Mouse (Mus musculus) stomach, embryonic 14.5 days (tissue): ENCODE measurements around the gene Reep6. TPM values are rescaled to one million over a fixed set of nuclear protein-coding genes. Genes with fewer than 3 reads are reported as not detected.

Source experiments
- ATAC-seq: fragments of 200-750 bp; cut with Nextera tagmentation; 2 replicates; pipeline ENCODE4 v1.8.0; 2017; ENCODE audit warnings: low read depth, moderate TSS enrichment; ENCODE audit not compliant: insufficient number of reproducible peaks, insufficient read depth, low FRiP score
- H3K27ac ChIP-seq: fragments of 300-500 bp; sonication (generic); 2 replicates; pipeline ENCODE4 v1.5.1; 2014; ENCODE audit warnings: mild to moderate bottlenecking, low read length, moderate library complexity, mixed read lengths
- H3K27me3 ChIP-seq: fragments of 300-500 bp; sonication (generic); 2 replicates; pipeline ENCODE4 v1.6.1; 2014; ENCODE audit warnings: low read length, control low read depth, mixed read lengths; ENCODE audit not compliant: control insufficient read depth, insufficient read depth
- H3K36me3 ChIP-seq: fragments of 300-500 bp; sonication (generic); 2 replicates; pipeline ENCODE4 v1.6.1; 2014; ENCODE audit warnings: mild to moderate bottlenecking, control low read depth, low read length, moderate library complexity, mixed read lengths; ENCODE audit not compliant: control insufficient read depth, insufficient read depth
- H3K4me1 ChIP-seq: fragments of 300-500 bp; sonication (generic); 2 replicates; pipeline ENCODE4 v1.6.1; 2014; ENCODE audit warnings: low read length, control low read depth, mixed read lengths; ENCODE audit not compliant: control insufficient read depth, insufficient read depth
- H3K4me2 ChIP-seq: fragments of 300-500 bp; sonication (generic); replicated peaks from 2 replicates; pipeline ENCODE4 v1.6.1; 2014; ENCODE audit warnings: low read depth, low read length, control low read depth
- H3K4me3 ChIP-seq: fragments of 300-500 bp; sonication (generic); 2 replicates; pipeline ENCODE4 v1.5.1; 2014; ENCODE audit warnings: low read depth, low read length, control low read depth
- H3K9ac ChIP-seq: fragments of 300-500 bp; sonication (generic); replicated peaks from 2 replicates; pipeline ENCODE4 v1.6.1; 2014; ENCODE audit warnings: low read depth, mild to moderate bottlenecking, control low read depth, low read length, moderate library complexity, mixed read lengths
- H3K9me3 ChIP-seq: fragments of 300-500 bp; sonication (generic); 2 replicates; pipeline ENCODE4 v1.6.1; 2016; ENCODE audit warnings: low read depth, low read length, control low read depth; ENCODE audit not compliant: control insufficient read depth
- WGBS: fragments of 180-500 bp; shearing (Covaris S2); extraction: QIAGEN DNeasy Blood & Tissue Kit; methylation state at CpG from one replicate; pipeline ENCODE4 v1.1.7; 2014; 5-methylcytosine and 5-hydroxymethylcytosine counted together
- polyA plus RNA-seq: library from polyadenylated mRNA; unstranded; fragments of >200 nt; fragmentation: Nextera tagmentation; extraction: Ambion mirVana; gene quantifications from 2 replicates; pipeline ENCODE4 v1.2.1, GENCODE M21; 2014

Gene Reep6
- polyA plus RNA-seq, 1 experiment from 2014 or later, result 18.0 TPM

DNA sequence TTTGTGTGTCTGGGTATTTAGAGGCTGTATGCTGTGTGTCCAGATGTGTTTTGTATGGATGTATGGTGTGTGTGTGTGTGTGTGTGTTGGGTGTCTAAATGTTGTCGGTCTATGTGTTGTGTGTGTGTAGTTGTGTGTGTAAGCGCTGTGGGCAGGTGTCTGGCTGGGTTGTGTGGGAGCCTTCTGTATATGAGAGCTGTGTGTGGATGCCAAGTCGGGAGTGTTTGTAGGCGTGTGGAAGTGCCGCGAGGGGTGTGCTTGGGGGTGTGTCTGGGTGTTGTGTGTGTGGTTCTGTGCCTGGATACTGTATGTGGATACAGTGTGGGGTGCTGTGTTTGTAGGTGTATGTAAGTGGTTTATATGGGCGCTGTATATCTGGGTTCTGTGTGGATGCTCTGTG lies 27.6 kb downstream of the Reep6 start:
- Histone ChIP-seq H3K27me3 (peaks cover 47% of the 10 kb centered on the region), H3K4me3 (peak overlapping the region; percentile 12; the same call in 1 of the 2 replicates), H3K4me2 (peak overlapping the region; percentile 35), H3K9ac (no peak overlapping the region), H3K27ac (no peak overlapping the region), H3K9me3 (no peaks in the 10 kb centered on the region), H3K4me1 (peaks cover 9% of the 10 kb centered on the region; the same call in 1 of the 2 replicates), H3K36me3 (no peaks in the 10 kb centered on the region)
- 30% methylated on average over 7 of the region's 7 CpGs for WGBS
- 0 out of 2 replicates have a peak, but pooled peaks have one; percentile 3 for ATAC-seq

DNA sequence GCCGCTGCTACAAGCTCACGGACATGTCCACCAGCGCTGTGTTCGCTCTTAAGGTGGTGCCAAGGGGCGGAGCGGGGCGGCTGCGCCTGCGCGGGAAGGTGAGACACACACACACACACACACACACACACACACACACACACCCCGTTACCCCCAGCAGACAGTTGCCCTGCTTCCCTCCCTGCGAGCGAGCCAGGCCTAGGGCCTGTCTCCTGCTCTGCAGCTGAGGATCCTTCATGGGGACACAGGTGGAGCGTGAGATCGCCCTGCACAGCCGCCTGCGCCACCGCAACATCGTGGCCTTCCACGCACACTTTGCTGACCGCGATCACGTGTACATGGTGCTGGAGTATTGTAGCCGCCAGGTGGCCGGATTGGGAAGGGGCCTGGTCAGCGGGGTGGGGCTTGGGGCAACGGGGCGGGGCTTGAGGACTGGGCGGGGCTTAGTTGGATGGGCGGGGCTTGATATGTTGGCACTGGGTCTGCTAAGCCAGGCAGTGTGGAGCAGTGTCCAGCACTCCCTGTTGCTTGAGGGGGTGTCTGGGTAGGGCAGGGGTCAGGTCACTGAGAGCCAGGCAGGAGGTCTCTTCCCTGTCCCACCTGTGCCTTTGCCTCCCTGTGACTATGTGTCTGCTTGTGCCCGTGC lies 28.4 kb downstream of the Reep6 start:
- H3K27me3 ChIP-seq, result peaks cover 40% of the 10 kb centered on the region
- no peaks in the 10 kb centered on the region for H3K9me3 ChIP-seq
- 0 out of 2 replicates have a peak overlapping the region, but pooled peaks have one; percentile 12 for H3K4me3 ChIP-seq
- H3K36me3 ChIP-seq, result no peaks in the 10 kb centered on the region
- H3K27ac ChIP-seq, result no peak overlapping the region
- H3K4me1 ChIP-seq, result peaks cover 9% of the 10 kb centered on the region; the same call in 1 of the 2 replicates
- WGBS, result 6% methylated on average over 31 of the region's 31 CpGs
- ATAC-seq, result peak; percentile 26
- peak overlapping the region; percentile 35 for H3K4me2 ChIP-seq
- no peak overlapping the region for H3K9ac ChIP-seq

DNA sequence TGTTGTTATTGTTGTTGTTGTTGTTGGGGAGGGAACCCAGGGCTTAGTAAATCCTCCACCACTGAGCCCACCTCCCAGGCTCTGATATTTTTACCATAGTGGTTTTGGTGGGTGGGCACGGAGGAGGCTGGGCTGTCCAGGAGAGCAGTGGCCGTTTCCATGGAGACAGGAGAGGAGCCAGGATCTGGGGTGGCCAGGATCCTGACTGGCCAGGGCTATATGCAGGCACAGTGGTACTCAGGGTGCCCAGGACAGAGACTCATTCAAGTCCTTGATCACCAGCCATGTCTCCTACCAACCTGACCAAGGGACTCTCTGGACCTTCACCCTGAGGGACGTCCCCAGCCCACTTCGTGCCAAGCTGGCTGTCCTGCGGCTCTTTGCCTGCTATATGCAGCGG lies 34.0 kb downstream of the Reep6 start:
- H3K36me3 ChIP-seq, result no peaks in the 10 kb centered on the region
- H3K9ac ChIP-seq, result no peak overlapping the region
- no peak for ATAC-seq
- H3K27ac ChIP-seq, result no peak overlapping the region
- no peak overlapping the region for H3K4me3 ChIP-seq
- WGBS, result 32% methylated on average over 6 of the region's 6 CpGs
- no peaks in the 10 kb centered on the region for H3K4me1 ChIP-seq
- H3K27me3 ChIP-seq, result 0 out of 2 replicates have a peak, but pooled peaks cover under 1% of the 10 kb centered on the region
- H3K4me2 ChIP-seq, result no peak overlapping the region
- no peaks in the 10 kb centered on the region for H3K9me3 ChIP-seq

DNA sequence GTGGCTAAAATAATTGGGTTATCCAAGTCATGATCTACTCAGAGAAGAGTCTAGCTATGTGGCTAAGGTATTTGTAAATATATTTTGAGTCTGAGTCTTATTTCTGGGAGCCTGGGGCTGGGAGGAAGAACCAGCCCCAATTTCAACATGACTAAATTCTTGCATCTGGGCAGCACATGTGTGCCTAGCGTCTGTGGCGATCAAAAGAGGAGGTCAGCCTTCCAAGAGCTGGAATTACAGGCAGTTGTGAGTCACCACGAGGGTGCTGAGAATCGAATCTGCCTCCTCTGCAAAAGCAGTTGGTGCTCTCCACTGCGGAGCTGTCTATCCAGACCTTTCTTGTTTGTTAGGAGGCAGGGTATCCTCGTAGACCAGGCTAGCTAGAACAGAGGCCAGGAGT lies 36.0 kb downstream of the Reep6 start:
- no peak overlapping the region for H3K27ac ChIP-seq
- no peaks in the 10 kb centered on the region for H3K36me3 ChIP-seq
- H3K9ac ChIP-seq, result no peak overlapping the region
- no peaks in the 10 kb centered on the region for H3K4me1 ChIP-seq
- no peak for ATAC-seq
- H3K27me3 ChIP-seq, result no peaks in the 10 kb centered on the region
- WGBS, result 62% methylated on average over 6 of the region's 6 CpGs
- H3K9me3 ChIP-seq, result no peaks in the 10 kb centered on the region
- no peak overlapping the region for H3K4me2 ChIP-seq
- H3K4me3 ChIP-seq, result no peak overlapping the region

DNA sequence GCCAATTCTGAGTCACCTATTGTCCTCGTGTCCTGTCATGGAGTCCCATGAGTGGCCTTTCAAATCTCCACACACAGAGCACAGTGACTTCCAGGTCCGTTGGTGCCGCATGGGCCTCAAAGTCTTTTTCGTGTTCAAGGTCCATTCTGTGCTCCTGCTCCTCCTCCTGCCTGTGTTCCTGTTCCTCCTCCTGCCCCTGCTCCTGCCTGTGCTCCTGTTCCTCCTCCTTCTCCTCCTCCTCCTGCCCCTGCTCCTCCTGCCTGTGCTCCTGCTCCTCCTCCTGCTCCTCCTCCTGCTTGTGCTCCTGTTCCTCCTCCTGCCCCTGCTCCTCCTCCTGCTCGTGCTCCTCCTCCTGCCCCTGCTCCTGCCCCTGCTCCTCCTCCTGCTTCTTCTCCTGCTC lies 38.2 kb downstream of the Reep6 start:
- H3K4me2 ChIP-seq, result no peak overlapping the region
- no peaks in the 10 kb centered on the region for H3K36me3 ChIP-seq
- H3K4me1 ChIP-seq, result no peaks in the 10 kb centered on the region
- no peak overlapping the region for H3K27ac ChIP-seq
- WGBS, result 61% methylated on average over 5 of the region's 5 CpGs
- no peak overlapping the region for H3K9ac ChIP-seq
- H3K4me3 ChIP-seq, result no peak overlapping the region
- ATAC-seq, result no peak
- no peaks in the 10 kb centered on the region for H3K9me3 ChIP-seq
- H3K27me3 ChIP-seq, result no peaks in the 10 kb centered on the region

DNA sequence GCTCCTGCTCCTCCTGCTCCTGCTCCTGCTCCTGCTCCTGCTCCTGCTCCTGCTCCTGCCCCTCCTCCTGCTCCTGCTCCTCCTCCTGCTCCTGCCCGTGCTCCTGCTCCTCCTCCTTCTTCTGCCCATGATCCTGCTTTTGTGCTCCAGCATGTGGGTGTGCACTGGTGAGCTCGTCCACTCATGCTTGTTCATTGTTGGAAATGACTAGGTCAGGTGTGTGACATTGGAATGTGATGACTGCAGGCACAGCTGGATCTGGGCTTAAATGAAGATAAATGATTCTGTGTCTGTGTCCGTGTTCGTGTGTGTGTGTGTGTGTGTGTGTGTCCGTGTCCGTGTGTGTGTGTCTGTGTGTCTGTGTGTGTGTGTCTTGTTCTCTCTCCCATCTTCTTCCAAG lies 38.6 kb downstream of the Reep6 start:
- H3K9me3 ChIP-seq, result no peaks in the 10 kb centered on the region
- no peak for ATAC-seq
- no peak overlapping the region for H3K4me2 ChIP-seq
- no peak overlapping the region for H3K4me3 ChIP-seq
- H3K27ac ChIP-seq, result no peak overlapping the region
- WGBS, result 81% methylated on average over 6 of the region's 6 CpGs
- no peaks in the 10 kb centered on the region for H3K4me1 ChIP-seq
- H3K27me3 ChIP-seq, result no peaks in the 10 kb centered on the region
- H3K9ac ChIP-seq, result no peak overlapping the region
- H3K36me3 ChIP-seq, result no peaks in the 10 kb centered on the region

DNA sequence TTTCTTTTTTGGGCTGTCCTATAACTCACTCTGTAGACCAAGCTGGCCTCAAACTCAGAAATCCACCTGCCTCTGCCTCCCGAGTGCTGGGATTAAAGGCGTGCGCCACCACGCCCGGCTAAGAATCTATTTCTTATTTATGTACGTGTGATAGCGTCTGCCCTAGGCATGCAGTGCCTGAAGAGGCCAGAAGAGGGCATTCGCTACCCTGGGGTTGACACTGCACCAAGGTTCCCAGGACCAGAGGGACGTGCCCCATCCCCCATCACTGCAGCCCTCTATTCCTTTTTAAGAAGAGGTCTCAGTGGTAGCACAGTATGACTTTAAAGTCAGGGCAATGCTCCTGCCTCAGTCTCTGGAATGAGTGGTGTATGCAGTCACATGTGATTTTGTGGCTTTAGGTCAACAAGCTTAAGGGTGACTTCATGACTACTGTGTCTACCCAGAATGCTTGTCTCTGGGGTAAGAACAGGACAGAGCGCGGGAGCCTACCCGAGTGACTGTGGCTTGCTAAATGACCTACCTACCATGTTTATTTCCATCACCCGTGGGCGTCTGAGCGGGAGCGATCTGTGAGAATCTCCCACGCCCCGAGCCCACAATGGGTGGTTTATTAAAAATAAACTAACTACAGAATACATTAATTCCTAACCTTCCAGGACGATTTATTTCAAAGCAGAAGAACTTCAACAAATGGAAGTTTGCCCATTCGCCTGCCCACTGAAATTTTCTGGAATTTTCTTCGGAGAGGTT lies 40.4 kb downstream of the Reep6 start:
- Histone ChIP-seq H3K4me1 (no peaks in the 10 kb centered on the region), H3K27me3 (no peaks in the 10 kb centered on the region), H3K27ac (no peak overlapping the region), H3K4me2 (no peak overlapping the region), H3K36me3 (no peaks in the 10 kb centered on the region), H3K9ac (no peak overlapping the region), H3K9me3 (no peaks in the 10 kb centered on the region), H3K4me3 (no peak overlapping the region)
- WGBS, result 80% methylated on average over 21 of the region's 21 CpGs
- no peak for ATAC-seq

DNA sequence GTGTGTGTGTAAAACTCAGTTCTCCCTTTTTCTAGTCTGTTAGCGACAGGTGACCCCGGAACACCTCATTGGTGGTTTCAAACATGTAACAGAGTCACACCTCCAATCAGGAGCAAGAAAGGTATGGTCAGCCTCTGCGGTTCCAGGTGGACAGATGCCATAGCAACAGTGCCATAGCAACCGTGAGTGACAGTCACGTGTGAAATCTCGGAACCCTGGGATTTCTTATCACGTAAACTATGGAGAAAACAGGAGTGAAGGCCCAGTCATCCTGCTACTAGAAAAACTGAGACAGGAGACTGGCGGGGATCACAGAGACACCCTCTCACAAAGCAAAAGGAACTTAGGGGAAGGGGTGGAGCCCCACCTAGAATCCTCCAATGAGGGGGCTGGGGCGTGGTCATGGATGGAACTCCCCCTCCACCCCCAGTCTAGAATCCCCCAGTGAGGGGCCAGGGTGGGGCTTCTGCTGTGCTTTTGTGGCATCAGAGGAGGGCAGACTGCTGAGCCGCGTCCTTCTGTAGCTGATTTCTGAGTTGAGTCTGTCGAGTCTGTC lies 41.7 kb downstream of the Reep6 start:
- no peaks in the 10 kb centered on the region for H3K36me3 ChIP-seq

More for the DNA sequence above, 41.7 kb downstream of the Reep6 start:
- ATAC-seq, result peak; percentile 66; the same call in 1 of the 2 replicates
- Histone ChIP-seq H3K4me1 (no peaks in the 10 kb centered on the region), H3K9me3 (no peaks in the 10 kb centered on the region), H3K27me3 (no peaks in the 10 kb centered on the region), H3K4me3 (peak overlapping the region; percentile 7; the same call in 1 of the 2 replicates), H3K4me2 (peak overlapping the region; percentile 13; the same call in 1 of the 2 replicates), H3K9ac (no peak overlapping the region), H3K27ac (no peak overlapping the region)
- 4% methylated on average over 12 of the region's 12 CpGs for WGBS
